Mouse (Mus musculus) CH12.LX (cell line): ENCODE measurements around the gene Dnah17. TPM values are rescaled to one million over a fixed set of nuclear protein-coding genes. Genes with fewer than 3 reads are reported as not detected.

Source experiments
- DNase-seq: peaks from one replicate; pipeline ENCODE4 v3.0.0-alpha.2; 2013; ENCODE audit errors: extremely low read depth
- H3K27ac ChIP-seq: 2 replicates; pipeline ENCODE4 v1.5.1; 2012; ENCODE audit warnings: low read depth, mild to moderate bottlenecking, control low read depth, moderate library complexity; ENCODE audit not compliant: insufficient read depth
- H3K27me3 ChIP-seq: replicated peaks from 2 replicates; pipeline ENCODE3; 2012; ENCODE audit warnings: inconsistent platforms
- H3K36me3 ChIP-seq, 2 experiments: replicated peaks in 1 of 2; 2 replicates each; pipeline versions ENCODE3 to v1.6.1; 2012; ENCODE audit warnings: inconsistent platforms in 1 of 2, low read length in 1 of 2, mild to moderate bottlenecking in 1 of 2, mixed read lengths in 1 of 2, moderate library complexity in 1 of 2; ENCODE audit not compliant: control insufficient read depth in 1 of 2, insufficient read depth in 1 of 2
- H3K4me1 ChIP-seq, 2 experiments: 2 replicates each; pipeline ENCODE4 v1.6.1; 2012; ENCODE audit warnings: inconsistent platforms in 1 of 2, moderate library complexity in 1 of 2; ENCODE audit not compliant: insufficient read depth in 2 of 2, control insufficient read depth in 1 of 2
- H3K4me2 ChIP-seq: 2 replicates; pipeline ENCODE4 v1.6.1; 2012; ENCODE audit warnings: low read depth, mild to moderate bottlenecking, control low read depth; ENCODE audit not compliant: poor library complexity, insufficient read depth, severe bottlenecking
- H3K4me3 ChIP-seq, 3 experiments: fragments of 150-350 bp in 1 of 3; sonication (generic) in 1 of 3; replicated peaks in 1 of 3; 2 replicates each; pipeline versions ENCODE3 to v1.5.1; 2011 to 2012; ENCODE audit warnings: low read depth in 2 of 3, low read length in 2 of 3, mild to moderate bottlenecking in 2 of 3, moderate library complexity in 2 of 3, control low read depth in 1 of 3, improper control_type of control experiment in 1 of 3, inconsistent platforms in 1 of 3, mixed read lengths in 1 of 3; ENCODE audit not compliant: poor library complexity in 1 of 3
- H3K79me2 ChIP-seq: replicated peaks from 2 replicates; pipeline ENCODE4 v1.6.1; 2012; ENCODE audit warnings: mild to moderate bottlenecking, moderate library complexity; ENCODE audit not compliant: control insufficient read depth, poor library complexity, insufficient read depth, severe bottlenecking; ENCODE audit errors: extremely low read depth
- H3K9ac ChIP-seq: 2 replicates; pipeline ENCODE4 v1.6.1; 2012; ENCODE audit warnings: low read depth, mild to moderate bottlenecking, control low read depth, moderate library complexity; ENCODE audit not compliant: insufficient read depth
- H3K9me3 ChIP-seq: replicated peaks from 2 replicates; pipeline ENCODE3; 2012; ENCODE audit warnings: low read length, inconsistent platforms, mixed read lengths
- BHLHE40 ChIP-seq: IDR thresholded peaks from 2 replicates; pipeline ENCODE4 v1.6.1; 2011; ENCODE audit warnings: mild to moderate bottlenecking, low read depth, low read length, improper control_type of control experiment
- CHD1 ChIP-seq: IDR thresholded peaks from 2 replicates; pipeline ENCODE4 v1.6.1; 2012; ENCODE audit warnings: low read depth, low read length, improper control_type of control experiment, inconsistent platforms
- CHD2 ChIP-seq: IDR thresholded peaks from 2 replicates; pipeline ENCODE4 v1.6.1; 2011; ENCODE audit warnings: low read length, improper control_type of control experiment
- ELF1 ChIP-seq: IDR thresholded peaks from 2 replicates; pipeline ENCODE4 v1.6.1; 2014; ENCODE audit warnings: low read depth, mild to moderate bottlenecking, inconsistent platforms, low read length, improper control_type of control experiment
- EP300 ChIP-seq: IDR thresholded peaks from 2 replicates; pipeline ENCODE4 v1.6.1; 2011; ENCODE audit warnings: low read length, improper control_type of control experiment
- ETS1 ChIP-seq: conservative IDR thresholded peaks from 2 replicates; pipeline ENCODE4 v1.6.1; 2012; ENCODE audit warnings: low read depth, mild to moderate bottlenecking, inconsistent platforms, low read length, improper control_type of control experiment, moderate library complexity
- HCFC1 ChIP-seq: IDR thresholded peaks from 2 replicates; pipeline ENCODE4 v1.6.1; 2012; ENCODE audit warnings: low read depth, mild to moderate bottlenecking, inconsistent platforms, low read length, improper control_type of control experiment
- JUN ChIP-seq: IDR thresholded peaks from 2 replicates; pipeline ENCODE4 v1.6.1; 2011; ENCODE audit warnings: low read depth, mild to moderate bottlenecking, low read length, improper control_type of control experiment, moderate library complexity; ENCODE audit not compliant: insufficient read depth
- JUND ChIP-seq: conservative IDR thresholded peaks from 2 replicates; pipeline ENCODE4 v1.6.1; 2011; ENCODE audit warnings: low read depth, low read length, improper control_type of control experiment
- MAZ ChIP-seq: IDR thresholded peaks from 2 replicates; pipeline ENCODE4 v1.6.1; 2012; ENCODE audit warnings: low read depth, mild to moderate bottlenecking, inconsistent platforms, low read length, improper control_type of control experiment, moderate library complexity
- MXI1 ChIP-seq: IDR thresholded peaks from 2 replicates; pipeline ENCODE4 v1.6.1; 2011; ENCODE audit warnings: mild to moderate bottlenecking, low read depth, low read length, improper control_type of control experiment
- PAX5 ChIP-seq: IDR thresholded peaks from 2 replicates; pipeline ENCODE4 v1.6.1; 2012; ENCODE audit warnings: low read length, inconsistent platforms, mixed read lengths
- POLR2A ChIP-seq: IDR thresholded peaks from 2 replicates; pipeline ENCODE4 v1.6.1; 2011; ENCODE audit warnings: low read depth, mild to moderate bottlenecking, improper control_type of control experiment, low read length
- POLR2AphosphoS2 ChIP-seq: IDR thresholded peaks from 2 replicates; pipeline ENCODE4 v1.6.1; 2011; ENCODE audit warnings: low read depth, low read length, improper control_type of control experiment
- SIN3A ChIP-seq: IDR thresholded peaks from 2 replicates; pipeline ENCODE4 v1.6.1; 2012; ENCODE audit warnings: low read length, improper control_type of control experiment, inconsistent platforms
- SMC3 ChIP-seq: IDR thresholded peaks from 2 replicates; pipeline ENCODE4 v1.6.1; 2011; ENCODE audit warnings: low read depth, low read length, improper control_type of control experiment
- USF2 ChIP-seq: conservative IDR thresholded peaks from 2 replicates; pipeline ENCODE4 v1.6.1; 2011; ENCODE audit warnings: low read depth, low read length, improper control_type of control experiment
- ZMIZ1 ChIP-seq: IDR thresholded peaks from 2 replicates; pipeline ENCODE4 v1.6.1; 2012; ENCODE audit warnings: low read depth, mild to moderate bottlenecking, inconsistent platforms, low read length, improper control_type of control experiment
- ZNF384 ChIP-seq: IDR thresholded peaks from 2 replicates; pipeline ENCODE4 v1.6.1; 2012; ENCODE audit warnings: low read depth, low read length, improper control_type of control experiment, inconsistent platforms
- dilution Hi-C: fragments of 300-500 bp; cut with MboI; formaldehyde crosslinking; loops from 2 replicates; pipeline ENCODE4 v1.14.3; 2020; ENCODE audit warnings: low sequenced_read_pairs; ENCODE audit not compliant: extremely low pct_unique_long_range_greater_than_20kb, extremely low pct_ligation_motif_present
- in situ Hi-C: fragments of 300-500 bp; cut with MboI; formaldehyde crosslinking; loops from 3 replicates; pipeline ENCODE4 v1.14.3; 2019; ENCODE audit warnings: low sequenced_read_pairs, low pct_ligation_motif_present, low pct_unique_long_range_greater_than_20kb, mixed read lengths
- polyA plus RNA-seq: library from polyadenylated mRNA; unstranded; fragments of >175 nt; gene quantifications from 2 replicates; pipeline ENCODE4 v1.2.1, GENCODE M21; 2012; ENCODE audit warnings: low read depth; ENCODE audit not compliant: insufficient read length
- total RNA-seq, 2 experiments: library from RNA; depleted of rRNA; stranded (reverse); fragments of 300-350 nt in 1 of 2; fragments of >200 nt in 1 of 2; gene quantifications; 2 replicates each; pipeline ENCODE4 v1.2.3; 2012 to 2014

The Dnah17 gene
- total and polyA plus RNA-seq, 3 experiments: 0.08 to 0.23 TPM; not detected in 1

DNA sequence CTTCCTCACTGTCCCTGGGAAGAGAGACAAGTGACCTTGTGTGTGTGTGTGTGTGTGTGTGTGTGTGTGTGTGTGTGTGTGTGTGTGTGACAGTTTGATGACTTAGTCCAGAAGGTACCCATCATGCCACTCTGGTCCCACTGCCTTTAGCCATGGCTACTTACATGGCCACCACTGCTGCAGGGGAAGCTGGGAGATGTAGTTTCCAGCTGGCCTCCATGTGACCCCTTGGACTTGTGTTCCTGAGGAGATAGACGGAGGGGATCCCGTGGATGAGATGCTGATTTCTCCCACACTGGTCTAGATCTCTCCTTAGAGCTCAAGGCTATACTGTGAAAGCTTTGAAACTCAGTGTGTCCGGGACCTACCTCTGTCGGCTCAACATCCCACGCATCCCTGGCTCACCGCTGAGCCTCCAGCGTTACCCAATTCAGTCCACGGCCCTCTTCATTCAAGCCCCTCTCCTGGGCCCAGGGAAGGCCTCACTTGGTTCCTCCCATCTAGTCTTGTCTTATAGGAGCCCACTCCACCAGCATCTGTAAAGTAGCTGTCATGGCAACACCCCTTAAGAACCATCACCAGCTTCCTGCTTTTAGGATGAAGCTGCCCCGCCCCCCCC lies 2.8 kb upstream of the Dnah17 start:
- no peaks in the 10 kb centered on the region for H3K27me3 ChIP-seq
- H3K27ac ChIP-seq: no peak overlapping the region
- H3K36me3 ChIP-seq: no peaks in the 10 kb centered on the region
- no peak overlapping the region for H3K4me2 ChIP-seq
- TF ChIP-seq HCFC1: peak; percentile 75
- TF ChIP-seq PAX5: no peak
- no peak for TF ChIP-seq JUN
- TF ChIP-seq ZMIZ1: no peak
- TF ChIP-seq USF2: no peak
- TF ChIP-seq CHD2: no peak
- in situ Hi-C loops: no loop called here
- H3K9me3 ChIP-seq: peaks cover 3% of the 10 kb centered on the region
- no peaks in the 10 kb centered on the region for H3K79me2 ChIP-seq
- dilution Hi-C loops: no loop called here
- no peak overlapping the region for H3K4me3 ChIP-seq
- H3K4me1 ChIP-seq: peaks cover 11 to 47% of the 10 kb centered on the region in 2 experiments
- H3K9ac ChIP-seq: no peak overlapping the region
- DNase-seq: no peak

DNA sequence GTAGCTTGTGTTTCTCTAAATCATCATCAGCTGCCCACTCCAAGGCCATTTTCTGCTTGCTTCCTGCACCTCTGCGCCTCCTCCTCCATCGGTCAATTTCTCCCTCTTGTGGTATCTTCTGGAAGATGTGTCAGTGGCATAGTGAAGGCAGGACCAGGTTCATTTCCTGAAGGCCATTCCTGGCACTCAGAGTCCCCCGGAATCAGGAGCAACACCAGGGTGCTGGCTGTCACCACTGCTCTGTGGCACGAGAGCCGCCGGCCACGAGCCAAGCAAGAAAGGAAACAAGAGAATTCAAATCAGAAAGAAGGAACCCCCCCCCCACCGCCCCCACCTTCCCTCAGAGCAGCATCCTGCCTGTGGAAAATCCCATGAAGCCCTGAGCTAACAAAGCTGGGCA lies 1.7 kb upstream of the Dnah17 start:
- no peaks in the 10 kb centered on the region for H3K27me3 ChIP-seq
- no peak for TF ChIP-seq ELF1
- no peak for TF ChIP-seq PAX5
- no peak for TF ChIP-seq CHD2
- no peak for TF ChIP-seq SMC3
- no peak for TF ChIP-seq MAZ
- no peak for TF ChIP-seq POLR2A
- no peak for TF ChIP-seq POLR2AphosphoS2
- TF ChIP-seq CHD1: no peak
- TF ChIP-seq BHLHE40: no peak
- no peak for TF ChIP-seq ETS1
- no peak for TF ChIP-seq MXI1
- TF ChIP-seq ZMIZ1: no peak
- no peak for TF ChIP-seq USF2
- TF ChIP-seq JUND: no peak
- TF ChIP-seq SIN3A: no peak
- TF ChIP-seq ZNF384: no peak
- TF ChIP-seq EP300: no peak
- TF ChIP-seq JUN: no peak
- TF ChIP-seq, all 38 proteins: peak for 0
- no peak for DNase-seq
- no peak overlapping the region for H3K4me2 ChIP-seq
- no peak overlapping the region for H3K27ac ChIP-seq
- no peaks in the 10 kb centered on the region for H3K36me3 ChIP-seq
- H3K9ac ChIP-seq: no peak overlapping the region
- H3K79me2 ChIP-seq: no peaks in the 10 kb centered on the region
- in situ Hi-C loops (no loop called here), dilution Hi-C loops (no loop called here)
- H3K4me3 ChIP-seq: no peak overlapping the region
- peaks cover 11 to 47% of the 10 kb centered on the region in 2 experiments for H3K4me1 ChIP-seq
- H3K9me3 ChIP-seq: no peaks in the 10 kb centered on the region
